Mouse (Mus musculus) lung, embryonic 16.5 days (tissue): Measurements from ENCODE around the gene Acta1. TPM values are rescaled to one million over a fixed set of nuclear protein-coding genes. Genes with fewer than 3 reads are reported as not detected.

Source experiments
- ATAC-seq: fragments of 200-750 bp; cut with Nextera tagmentation; 2 replicates; pipeline ENCODE4 v1.8.0; 2017; ENCODE audit warnings: low read depth, mild to moderate bottlenecking, moderate library complexity
- H3K27ac ChIP-seq: fragments of 300-500 bp; sonication (generic); 2 replicates; pipeline ENCODE4 v1.5.1; 2014; ENCODE audit warnings: mild to moderate bottlenecking, control low read depth, low read length
- H3K27me3 ChIP-seq: fragments of 300-500 bp; sonication (generic); 2 replicates; pipeline ENCODE4 v1.6.1; 2014; ENCODE audit warnings: low read depth, low read length, mixed read lengths; ENCODE audit not compliant: control insufficient read depth, insufficient read depth
- H3K36me3 ChIP-seq: fragments of 300-500 bp; sonication (generic); 2 replicates; pipeline ENCODE4 v1.6.1; 2014; ENCODE audit warnings: low read length; ENCODE audit not compliant: control insufficient read depth, insufficient read depth
- H3K4me1 ChIP-seq: fragments of 300-500 bp; sonication (generic); replicated peaks from 2 replicates; pipeline ENCODE4 v1.6.1; 2014; ENCODE audit warnings: low read length, mixed read lengths; ENCODE audit not compliant: control insufficient read depth, insufficient read depth
- H3K4me2 ChIP-seq: fragments of 300-500 bp; sonication (generic); 2 replicates; pipeline ENCODE4 v1.6.1; 2014; ENCODE audit warnings: low read depth, low read length, control low read depth
- H3K4me3 ChIP-seq: fragments of 300-500 bp; sonication (generic); 2 replicates; pipeline ENCODE4 v1.5.1; 2014; ENCODE audit warnings: mild to moderate bottlenecking, low read length, control low read depth
- H3K9ac ChIP-seq: fragments of 300-500 bp; sonication (generic); 2 replicates; pipeline ENCODE4 v1.6.1; 2014; ENCODE audit warnings: low read length, control low read depth
- H3K9me3 ChIP-seq: fragments of 300-500 bp; sonication (generic); 2 replicates; pipeline ENCODE4 v1.6.1; 2016; ENCODE audit warnings: low read length; ENCODE audit not compliant: control insufficient read depth
- WGBS: fragments of 180-500 bp; shearing (Covaris S2); extraction: QIAGEN DNeasy Blood & Tissue Kit; methylation state at CpG from one replicate; pipeline ENCODE4 v1.1.7; 2014; 5-methylcytosine and 5-hydroxymethylcytosine counted together
- polyA plus RNA-seq: library from polyadenylated mRNA; unstranded; fragments of >200 nt; fragmentation: Nextera tagmentation; extraction: Ambion mirVana; gene quantifications from 2 replicates; pipeline ENCODE4 v1.2.1, GENCODE M21; 2015

The Acta1 gene
- polyA plus RNA-seq, 1 experiment from 2014 or later: 90.5 TPM

GRCm38 (mm10) chr8:123898576-123898975 is 4.0 kb upstream of the Acta1 start:
- H3K9ac ChIP-seq: no peak overlapping the region
- no peak for ATAC-seq
- no peaks in the 10 kb centered on the region for H3K9me3 ChIP-seq
- no peak overlapping the region for H3K4me3 ChIP-seq
- H3K4me2 ChIP-seq: no peak overlapping the region
- H3K4me1 ChIP-seq: no peaks in the 10 kb centered on the region
- peaks cover 20% of the 10 kb centered on the region for H3K27me3 ChIP-seq
- WGBS: 88% methylated on average over 5 of the region's 5 CpGs
- H3K36me3 ChIP-seq: peaks cover 14% of the 10 kb centered on the region
- H3K27ac ChIP-seq: no peak overlapping the region

DNA sequence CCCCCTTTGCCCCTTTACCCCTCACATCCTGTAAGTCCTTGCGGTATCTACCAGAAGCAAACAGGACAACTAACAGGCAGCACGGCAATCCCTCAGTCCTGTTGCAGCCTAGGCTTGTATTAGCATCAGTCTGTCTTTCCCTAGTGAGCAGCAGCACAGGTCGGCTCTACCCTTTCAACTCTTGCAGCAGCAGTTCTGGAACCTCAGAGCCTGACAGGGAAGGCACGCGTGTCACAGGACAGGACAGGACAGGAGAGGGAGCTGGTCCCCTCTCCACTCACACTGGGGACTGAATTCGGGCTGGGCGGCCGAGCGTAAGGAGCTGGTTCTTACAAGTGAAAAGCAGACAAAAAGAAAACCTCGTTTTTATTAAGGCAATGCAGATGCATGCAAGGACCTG is 2.2 kb upstream of the Acta1 start:
- Histone ChIP-seq H3K4me3 (no peak overlapping the region), H3K27ac (no peak overlapping the region), H3K36me3 (peaks cover 2% of the 10 kb centered on the region), H3K4me1 (no peaks in the 10 kb centered on the region), H3K9me3 (no peaks in the 10 kb centered on the region), H3K4me2 (no peak overlapping the region), H3K27me3 (peaks cover 38% of the 10 kb centered on the region), H3K9ac (no peak overlapping the region)
- no peak for ATAC-seq
- 51% methylated on average over 10 of the region's 10 CpGs for WGBS

DNA sequence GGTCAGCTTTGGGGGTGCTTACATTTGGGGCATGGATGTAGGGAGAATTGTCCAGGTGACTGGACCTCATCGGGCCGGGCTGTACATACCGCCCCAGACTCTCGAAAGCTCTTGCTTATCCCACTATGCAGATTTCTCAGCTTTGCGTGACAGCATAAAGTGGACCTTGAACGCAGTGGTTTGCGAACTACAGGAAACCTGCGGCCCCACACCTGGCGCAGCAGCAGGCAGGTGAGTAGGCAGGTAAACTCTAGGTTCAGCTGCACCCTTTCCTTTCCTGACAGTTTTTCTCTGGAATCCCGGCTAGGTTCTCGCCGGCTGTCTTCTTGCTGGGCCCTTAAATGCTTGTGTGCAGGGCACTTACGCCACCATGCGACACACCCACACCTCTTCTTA is 1.8 kb upstream of the Acta1 start:
- Histone ChIP-seq H3K4me3 (no peak overlapping the region), H3K4me2 (no peak overlapping the region), H3K4me1 (no peaks in the 10 kb centered on the region), H3K36me3 (no peaks in the 10 kb centered on the region; the same call in 1 of the 2 replicates), H3K9ac (no peak overlapping the region), H3K9me3 (no peaks in the 10 kb centered on the region), H3K27me3 (peaks cover 42% of the 10 kb centered on the region), H3K27ac (no peak overlapping the region)
- ATAC-seq: no peak
- 50% methylated on average over 14 of the region's 14 CpGs for whole genome bisulfite sequencing

GRCm38 (mm10) chr8:123895680-123896365 is 1.3 kb upstream of the Acta1 start:
- Histone ChIP-seq H3K4me1 (no peaks in the 10 kb centered on the region), H3K4me3 (no peak overlapping the region), H3K9me3 (no peaks in the 10 kb centered on the region), H3K9ac (no peak overlapping the region), H3K27me3 (peaks cover 46% of the 10 kb centered on the region), H3K27ac (no peak overlapping the region), H3K4me2 (no peak overlapping the region), H3K36me3 (no peaks in the 10 kb centered on the region; the same call in 1 of the 2 replicates)
- ATAC-seq: no peak
- 64% methylated on average over 9 of the region's 9 CpGs for WGBS

DNA sequence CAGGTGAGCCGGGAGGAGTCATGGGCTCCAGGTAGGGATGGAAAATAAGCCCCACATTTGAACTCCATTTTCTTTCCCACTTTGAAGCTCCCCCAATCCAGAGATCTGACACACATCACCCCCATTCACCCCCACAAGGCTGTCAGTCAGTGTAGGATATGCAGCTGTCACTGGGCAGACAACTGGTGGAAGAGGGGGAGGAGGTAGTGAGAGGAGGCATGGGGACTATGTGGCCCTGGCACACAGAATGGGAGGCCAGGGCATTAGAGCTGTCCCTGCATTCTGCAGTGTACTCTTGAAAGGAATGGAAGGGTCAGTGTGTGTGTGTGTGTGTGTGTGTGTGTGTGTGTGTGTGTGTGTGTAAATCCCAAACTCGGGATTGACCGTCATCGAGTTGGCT is 679 bp upstream of the Acta1 start:
- Histone ChIP-seq H3K27ac (no peak overlapping the region), H3K9ac (no peak overlapping the region), H3K4me3 (no peak overlapping the region), H3K4me1 (no peaks in the 10 kb centered on the region), H3K9me3 (no peaks in the 10 kb centered on the region), H3K27me3 (peaks cover 52% of the 10 kb centered on the region), H3K4me2 (no peak overlapping the region), H3K36me3 (no peaks in the 10 kb centered on the region; the same call in 1 of the 2 replicates)
- ATAC-seq: no peak
- 68% methylated on average over 4 of the region's 4 CpGs for WGBS

DNA sequence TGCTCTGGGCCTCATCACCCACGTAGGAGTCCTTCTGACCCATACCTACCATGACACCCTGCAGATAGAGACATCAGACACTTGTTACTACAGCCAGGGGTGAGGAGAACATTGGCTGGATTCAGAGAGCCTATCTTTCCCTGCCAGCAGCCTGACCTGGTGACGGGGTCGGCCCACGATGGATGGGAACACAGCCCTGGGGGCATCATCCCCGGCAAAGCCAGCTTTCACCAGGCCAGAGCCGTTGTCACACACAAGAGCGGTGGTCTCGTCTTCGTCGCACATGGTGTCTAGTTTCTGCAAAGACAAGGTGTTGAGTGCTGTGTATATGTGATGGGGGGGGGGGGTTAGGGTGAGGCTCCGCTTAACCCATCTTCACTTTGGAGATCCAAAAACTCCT is 1.1 kb downstream of the Acta1 start:
- peaks cover 54% of the 10 kb centered on the region for H3K27me3 ChIP-seq
- H3K9me3 ChIP-seq: no peaks in the 10 kb centered on the region
- no peak overlapping the region for H3K4me3 ChIP-seq

DNA sequence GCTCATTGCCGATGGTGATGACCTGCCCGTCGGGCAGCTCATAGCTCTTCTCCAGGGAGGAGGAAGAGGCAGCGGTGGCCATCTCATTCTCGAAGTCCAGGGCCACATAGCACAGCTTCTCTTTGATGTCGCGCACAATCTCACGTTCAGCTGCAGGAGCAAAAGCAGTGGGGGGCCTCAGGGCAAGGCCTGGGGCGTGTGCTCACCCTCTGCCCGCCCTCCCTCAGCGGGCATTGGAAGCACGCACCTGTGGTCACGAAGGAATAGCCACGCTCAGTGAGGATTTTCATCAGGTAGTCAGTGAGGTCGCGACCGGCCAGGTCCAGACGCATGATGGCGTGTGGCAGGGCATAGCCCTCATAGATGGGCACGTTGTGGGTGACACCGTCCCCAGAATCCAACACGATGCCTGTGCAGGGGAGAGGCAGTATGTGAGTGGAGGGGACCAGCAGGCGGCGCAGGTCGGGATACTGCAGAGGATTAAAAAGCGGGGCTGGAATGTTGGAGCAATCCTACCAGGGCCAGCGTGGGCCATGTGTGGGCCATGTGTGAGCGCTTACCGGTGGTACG is 1.9 kb downstream of the Acta1 start:
- ATAC-seq: no peak
- no peak overlapping the region for H3K27ac ChIP-seq
- no peak overlapping the region for H3K4me2 ChIP-seq
- no peaks in the 10 kb centered on the region for H3K4me1 ChIP-seq
- peaks cover 54% of the 10 kb centered on the region for H3K27me3 ChIP-seq
- no peaks in the 10 kb centered on the region for H3K36me3 ChIP-seq
- no peak overlapping the region for H3K9ac ChIP-seq
- no peaks in the 10 kb centered on the region for H3K9me3 ChIP-seq
- whole genome bisulfite sequencing: 14% methylated on average over 30 of the region's 30 CpGs
- no peak overlapping the region for H3K4me3 ChIP-seq

More for the DNA sequence above, 1.1 kb downstream of the Acta1 start:
- Histone ChIP-seq H3K27ac (no peak overlapping the region), H3K4me1 (no peaks in the 10 kb centered on the region), H3K4me2 (no peak overlapping the region), H3K36me3 (no peaks in the 10 kb centered on the region), H3K9ac (no peak overlapping the region)
- ATAC-seq: no peak
- 69% methylated on average over 11 of the region's 11 CpGs for WGBS

GRCm38 (mm10) chr8:123891883-123892585 is 2.5 kb downstream of the Acta1 start:
- Histone ChIP-seq H3K27me3 (peaks cover 54% of the 10 kb centered on the region), H3K4me1 (no peaks in the 10 kb centered on the region), H3K4me3 (no peak overlapping the region), H3K27ac (no peak overlapping the region), H3K36me3 (no peaks in the 10 kb centered on the region), H3K9ac (no peak overlapping the region), H3K4me2 (no peak overlapping the region), H3K9me3 (no peaks in the 10 kb centered on the region)
- no peak for ATAC-seq
- WGBS: 1% methylated on average over 49 of the region's 49 CpGs

- H3K27ac ChIP-seq: no peak overlapping the region
- no peak overlapping the region for H3K4me3 ChIP-seq
- no peak for ATAC-seq
- no peak overlapping the region for H3K9ac ChIP-seq
- no peaks in the 10 kb centered on the region for H3K4me1 ChIP-seq
- no peaks in the 10 kb centered on the region for H3K9me3 ChIP-seq
- no peak overlapping the region for H3K4me2 ChIP-seq
- H3K27me3 ChIP-seq: peaks cover 54% of the 10 kb centered on the region
- no peaks in the 10 kb centered on the region for H3K36me3 ChIP-seq
- WGBS: under 1% methylated on average over 11 of the region's 11 CpGs
Measured at GRCm38 (mm10) chr8:123891271-123891670, 3.3 kb downstream of the Acta1 start.
